Mouse (Mus musculus) adrenal gland, postnatal 14 days (tissue): ENCODE data around the gene Slc4a2. TPM values are rescaled to one million over a fixed set of nuclear protein-coding genes. Genes with fewer than 3 reads are reported as not detected.
A peak's percentile ranks its signal among the peaks of the same experiment; 100 is the strongest.

Experiments
- DNase-seq: peaks from one replicate; pipeline ENCODE4 v3.0.0; 2021; ENCODE audit warnings: mixed read lengths
- total RNA-seq: library from RNA; stranded (reverse); gene quantifications from 2 replicates; pipeline ENCODE4 v1.2.3, GENCODE M21; 2021

Slc4a2 gene
- total RNA-seq, 1 experiment from 2014 or later, result 60.5 TPM

DNA sequence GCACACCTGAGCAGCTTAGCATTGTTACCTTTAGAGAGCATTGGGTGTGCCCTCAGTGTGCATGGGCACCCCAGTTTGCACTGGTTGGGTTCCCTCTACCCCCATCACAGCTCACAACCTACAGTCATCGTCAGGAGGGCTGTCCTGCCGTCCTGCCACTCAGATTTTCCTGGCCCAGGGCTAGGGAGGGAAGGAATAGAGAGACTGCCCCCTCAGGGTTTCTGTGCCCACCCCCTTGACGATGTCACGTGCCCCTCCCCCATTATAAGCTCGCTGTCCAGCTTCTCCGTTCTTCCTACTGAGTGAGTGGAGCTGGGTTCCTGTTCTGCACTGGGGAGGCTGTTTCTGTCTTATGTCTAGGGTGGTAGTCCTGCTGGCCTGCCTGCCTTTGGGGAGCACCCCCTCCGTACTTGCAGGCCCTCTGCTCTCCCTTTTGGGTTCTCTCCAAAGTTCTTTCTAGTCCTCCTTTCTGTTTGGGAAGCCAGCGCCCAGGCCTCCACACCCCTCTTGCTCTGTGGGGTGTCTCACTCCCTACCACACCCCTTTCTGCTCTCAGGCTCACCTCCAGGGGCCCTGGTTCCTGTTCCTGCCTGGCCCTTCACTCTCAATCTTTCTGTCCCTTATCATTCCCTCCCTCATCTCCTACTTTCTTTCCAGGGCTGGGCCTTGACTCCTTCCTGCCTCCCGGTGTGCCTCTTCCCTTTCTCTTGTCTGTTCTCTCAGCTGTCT is 3.1 kb downstream of the Slc4a2 start:
- DNase-seq, result no peak

DNA sequence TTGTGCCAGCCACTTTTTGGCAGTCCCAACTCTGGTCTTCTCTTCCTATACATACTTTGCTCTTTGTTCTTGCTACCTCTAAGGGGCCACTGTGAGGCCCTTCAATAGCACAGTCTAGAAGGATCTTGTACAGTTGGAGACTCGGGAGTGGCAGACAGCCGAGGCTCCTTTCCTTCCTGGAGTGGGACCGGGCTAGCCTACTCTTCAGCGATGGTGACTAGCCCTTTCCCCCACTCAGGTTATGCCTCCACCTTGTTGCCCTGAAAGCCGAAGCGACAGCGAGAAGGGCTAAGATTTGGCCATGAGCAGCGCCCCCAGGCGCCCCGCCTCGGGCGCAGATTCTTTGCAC is 3.6 kb downstream of the Slc4a2 start:
- DNase-seq, result no peak

- peak; percentile 24 for DNase-seq
These were observed 4.4 kb downstream of the Slc4a2 start for GRCm38 (mm10) chr5:24427981-24428402.

DNA sequence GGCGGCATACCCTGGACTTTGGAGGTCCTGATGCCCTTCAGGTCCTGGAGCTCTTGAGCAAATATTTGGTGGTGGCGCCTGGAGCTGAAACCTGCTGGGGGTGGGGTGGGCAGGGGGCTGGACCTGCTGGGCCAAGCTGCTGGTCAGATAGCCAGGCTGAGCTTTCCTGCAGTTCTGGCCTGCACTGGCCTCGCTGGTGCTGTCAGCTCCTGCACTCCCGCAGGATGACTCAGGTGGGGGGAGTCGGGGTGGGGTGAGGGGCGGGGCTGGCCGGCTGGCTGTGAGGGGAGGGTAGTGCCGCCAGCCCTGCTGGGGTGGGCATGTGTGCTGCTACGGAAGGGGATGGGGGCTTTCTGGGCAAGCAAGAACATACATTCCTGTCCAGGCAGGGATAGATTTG is 5.0 kb downstream of the Slc4a2 start:
- DNase-seq, result peak; percentile 68

DNA sequence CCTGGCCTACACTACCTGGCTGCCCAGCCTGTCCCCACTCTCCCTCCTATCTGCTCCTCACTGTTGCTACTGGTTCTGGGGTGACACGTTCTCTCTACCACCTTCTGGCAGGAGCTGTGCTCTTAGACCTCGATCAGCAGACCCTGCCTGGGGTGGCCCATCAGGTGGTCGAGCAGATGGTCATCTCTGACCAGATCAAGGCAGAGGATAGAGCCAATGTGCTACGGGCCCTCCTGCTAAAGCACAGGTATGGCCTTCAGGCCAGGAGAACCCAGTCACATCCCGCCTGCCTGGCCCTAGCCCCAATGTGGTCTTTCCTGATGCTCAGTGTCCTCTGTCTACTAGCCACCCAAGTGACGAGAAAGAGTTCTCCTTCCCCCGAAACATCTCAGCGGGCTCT is 10.4 kb downstream of the Slc4a2 start:
- no peak for DNase-seq

DNA sequence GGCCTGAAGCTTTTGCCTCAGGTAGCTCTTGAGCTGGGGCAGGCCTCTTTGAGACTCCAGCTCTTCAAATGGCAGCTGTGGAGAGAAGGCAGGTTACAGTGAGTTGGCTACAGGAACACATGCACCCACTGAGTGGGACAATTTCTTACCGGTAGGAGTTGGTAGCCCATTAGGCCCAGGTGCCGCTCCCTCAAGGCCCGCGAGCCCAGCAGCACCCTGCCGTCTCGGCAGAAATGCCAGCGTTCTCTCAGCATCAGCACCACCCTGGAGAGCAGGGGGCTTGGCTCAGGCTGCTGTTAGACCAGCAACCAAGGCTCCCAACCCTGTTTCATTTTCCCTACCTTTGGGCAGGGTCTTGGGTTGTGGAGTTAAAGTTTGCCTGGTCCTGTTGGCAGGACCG is 17.6 kb downstream of the Slc4a2 start:
- no peak for DNase-seq

DNA sequence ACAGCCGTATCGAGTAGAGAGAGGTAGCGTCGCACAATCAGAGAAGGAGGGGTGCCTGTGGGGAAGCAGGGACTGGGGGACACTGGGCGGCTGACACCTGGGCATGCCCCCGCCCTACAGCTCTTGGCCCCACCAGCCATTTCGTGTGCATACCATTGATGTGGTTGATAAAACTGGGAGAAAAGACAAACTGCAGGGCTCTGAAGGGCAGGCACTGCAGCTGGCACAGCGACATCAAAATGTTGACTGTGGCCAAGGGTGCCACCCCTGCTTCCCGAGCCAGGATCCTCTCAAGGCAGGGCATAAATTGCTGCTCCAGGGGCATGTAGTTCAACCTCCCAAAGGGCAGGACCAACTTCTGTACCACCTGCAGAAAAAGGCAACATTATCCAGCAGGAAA is 18.4 kb downstream of the Slc4a2 start:
- no peak for DNase-seq

DNA sequence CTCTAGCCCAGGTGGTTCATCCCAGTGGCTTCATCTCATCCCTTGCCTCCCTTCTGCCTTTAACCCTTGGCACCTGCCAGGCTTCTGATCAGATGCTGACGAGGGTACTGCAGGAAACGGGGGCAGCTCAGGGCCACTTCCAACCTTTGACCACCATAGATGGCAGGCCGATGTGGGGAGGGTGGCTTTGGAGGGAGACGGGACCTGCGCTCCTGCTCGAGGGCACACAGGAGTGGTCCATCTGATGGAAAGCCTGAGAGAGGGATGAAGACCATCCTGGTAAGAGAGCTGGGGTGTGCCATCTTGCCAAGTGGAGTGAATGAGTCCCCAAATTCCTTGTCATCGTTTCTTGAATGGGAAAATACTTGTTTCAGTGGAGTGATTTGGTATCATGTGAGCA is 19.6 kb downstream of the Slc4a2 start:
- no peak for DNase-seq

DNA sequence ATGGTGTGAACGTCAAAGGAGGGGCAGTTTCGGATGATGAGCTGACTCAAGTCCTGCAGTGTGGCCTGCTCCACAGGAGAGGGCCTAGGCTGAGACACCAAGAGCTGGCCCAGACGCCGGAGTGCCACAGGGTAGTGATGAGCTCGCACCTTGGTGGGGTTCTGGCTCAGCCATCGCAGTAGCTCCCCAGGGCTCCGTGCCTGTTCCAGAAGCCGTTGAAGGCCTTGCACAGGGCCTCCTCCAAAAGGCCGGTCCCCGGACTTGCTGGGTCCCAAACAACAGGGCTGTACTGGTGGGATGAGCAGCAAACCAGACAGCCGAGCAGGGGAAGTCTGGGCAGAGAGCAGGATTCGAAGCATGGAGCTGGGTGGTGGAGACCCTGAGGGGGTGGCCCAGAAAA is 20.3 kb downstream of the Slc4a2 start:
- DNase-seq, result no peak

GRCm38 (mm10) chr5:24444746-24445427 is 21.2 kb downstream of the Slc4a2 start, which contains the start of gene Fastk:
Gene Fastk, minus strand, starts transcription at chr5:24445287.
- peak; percentile 96 for DNase-seq

DNA sequence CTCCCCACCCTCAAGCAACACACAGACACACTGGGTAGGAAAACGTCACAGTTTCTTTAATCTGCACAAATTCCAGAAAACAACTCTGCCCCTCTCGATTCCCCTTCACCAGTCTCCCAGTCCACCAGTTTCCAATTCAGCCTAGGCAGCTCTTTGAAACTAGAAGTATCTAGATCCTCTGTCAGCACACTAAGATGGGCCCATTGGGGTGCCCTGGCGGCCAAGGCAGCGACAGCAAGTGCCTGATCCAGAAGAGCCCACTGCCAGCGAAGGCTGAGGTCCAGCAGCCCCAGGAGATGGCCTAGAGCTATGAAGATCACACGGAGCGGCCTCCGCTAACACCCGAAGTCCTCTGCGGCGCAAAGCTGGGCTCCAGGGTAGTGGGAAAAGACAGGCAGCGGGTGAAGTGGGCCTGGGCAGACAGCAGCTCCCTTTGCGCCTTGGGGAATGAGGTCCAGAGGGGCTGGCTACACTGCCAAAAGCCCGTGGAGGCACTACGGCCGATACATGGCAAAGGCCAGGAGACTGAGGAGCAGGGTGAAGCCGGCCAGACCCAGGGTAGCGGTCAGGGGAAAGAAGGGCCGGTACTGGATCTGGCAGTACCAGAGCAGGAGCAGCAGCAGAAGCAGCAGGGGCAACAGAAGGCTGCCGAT is 21.9 kb downstream of the Slc4a2 start:
- peak; percentile 47 for DNase-seq

GRCm38 (mm10) chr5:24446630-24447029 is 23.0 kb downstream of the Slc4a2 start:
- DNase-seq, result no peak

DNA sequence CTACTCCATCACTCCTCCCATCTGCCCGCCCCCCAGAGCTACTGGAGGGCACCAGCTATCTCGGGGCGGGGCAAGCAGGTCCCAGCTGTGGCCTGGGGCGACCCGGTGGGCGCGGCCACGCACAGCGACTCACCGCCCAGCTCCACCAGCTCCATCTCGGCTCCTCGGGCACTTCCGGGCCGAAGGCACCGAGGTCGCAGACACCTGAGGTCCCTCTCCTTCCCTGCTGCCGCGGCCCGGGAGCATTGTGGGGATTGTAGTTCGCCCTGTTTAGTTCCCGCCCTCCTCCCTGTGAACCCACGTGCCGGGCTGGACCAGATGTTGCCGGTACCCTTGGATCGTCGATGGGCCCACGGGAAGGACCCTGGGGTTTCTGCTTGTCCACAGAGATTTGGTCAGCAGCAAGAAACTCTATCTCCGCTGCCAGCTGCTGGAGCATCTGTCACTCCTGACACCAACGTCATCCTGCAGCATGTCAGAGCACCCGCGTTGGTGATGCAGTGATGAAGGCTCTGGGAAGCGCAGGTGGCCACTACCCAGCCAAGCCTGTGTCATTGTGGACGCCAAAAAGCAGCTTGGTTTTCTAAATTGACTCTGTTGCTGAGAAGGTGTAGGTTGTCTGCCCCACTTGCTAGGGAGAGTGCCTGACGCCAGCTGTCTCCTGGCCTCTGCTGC is 24.1 kb downstream of the Slc4a2 start, which contains the start of gene Tmub1:
Gene Tmub1 (minus strand): TSS at position 231 of the 675 bp plus-strand sequence.
- DNase-seq, result peak; percentile 90

GRCm38 (mm10) chr5:24451264-24452029 is 27.8 kb downstream of the Slc4a2 start:
- peak; percentile 93 for DNase-seq

GRCm38 (mm10) chr5:24452030-24452690 is 28.5 kb downstream of the Slc4a2 start, which contains the start of gene Agap3:
Gene Agap3, plus strand, starts transcription at chr5:24452177.
- peak; percentile 64 for DNase-seq

DNA sequence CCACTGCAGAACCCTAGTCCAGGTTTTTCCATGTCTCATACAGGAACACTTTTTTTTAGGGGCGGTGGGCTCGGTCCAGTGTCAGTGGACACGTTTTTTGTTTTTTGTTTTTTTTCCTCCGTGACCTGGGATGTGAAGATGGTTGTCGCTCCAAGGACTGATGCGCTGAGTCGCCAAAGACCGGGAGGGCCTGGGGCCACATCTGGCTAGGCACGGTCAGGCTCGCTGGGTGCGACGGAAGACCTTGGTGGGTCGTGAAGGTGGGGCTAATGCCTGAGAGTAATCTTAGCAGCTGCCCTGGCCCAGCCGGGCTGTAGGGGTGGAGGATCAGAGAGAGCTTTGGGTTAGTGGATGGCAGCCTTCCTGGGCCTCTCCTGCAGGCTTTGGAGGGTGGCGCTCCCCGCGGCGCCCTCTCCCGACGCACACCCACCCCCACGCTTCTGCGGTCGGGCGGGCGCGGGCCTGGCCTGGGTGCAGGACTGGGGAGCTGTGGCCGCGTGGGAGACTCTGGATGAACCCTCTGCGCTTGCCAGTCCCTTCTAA is 29.1 kb downstream of the Slc4a2 start:
- peak; percentile 58 for DNase-seq

- DNase-seq, result no peak
These were observed 29.8 kb downstream of the Slc4a2 start for GRCm38 (mm10) chr5:24453283-24453984.

DNA sequence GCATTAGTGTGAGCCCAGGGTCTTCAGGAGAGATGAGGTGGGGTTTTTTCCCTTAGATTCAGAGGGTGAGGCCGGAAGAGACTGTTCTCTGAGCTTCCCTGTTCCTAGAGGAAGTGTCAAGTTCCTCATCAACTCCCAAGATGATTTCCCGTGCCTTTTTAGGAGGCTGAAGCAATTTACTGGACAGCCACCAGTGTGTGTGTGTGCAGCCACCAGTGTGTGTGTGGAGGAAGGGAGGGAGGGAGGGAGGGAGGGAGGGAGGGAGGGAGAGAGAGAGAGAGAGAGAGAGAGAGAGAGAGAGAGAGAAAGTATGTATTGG is 30.3 kb downstream of the Slc4a2 start:
- no peak for DNase-seq

DNA sequence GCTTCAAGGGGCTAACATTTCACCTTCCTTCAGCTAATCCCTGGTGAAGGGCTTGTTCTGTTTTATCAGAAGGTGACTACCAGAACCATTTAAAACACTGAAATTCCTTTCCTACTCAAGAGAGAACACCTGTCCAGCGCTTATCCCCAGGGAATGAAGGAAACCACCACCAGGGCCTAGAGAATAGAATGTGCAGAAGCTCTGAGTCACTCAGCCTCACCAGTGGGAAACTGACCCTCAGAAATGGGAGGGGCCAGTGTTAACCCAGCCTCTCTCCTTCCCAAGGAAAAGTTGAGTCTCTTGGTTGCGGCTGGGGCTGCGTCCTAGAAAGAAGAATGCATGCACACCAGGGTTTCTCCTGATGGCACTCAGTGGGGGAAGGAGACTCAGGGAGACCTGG is 31.4 kb downstream of the Slc4a2 start:
- DNase-seq, result peak; percentile 64

DNA sequence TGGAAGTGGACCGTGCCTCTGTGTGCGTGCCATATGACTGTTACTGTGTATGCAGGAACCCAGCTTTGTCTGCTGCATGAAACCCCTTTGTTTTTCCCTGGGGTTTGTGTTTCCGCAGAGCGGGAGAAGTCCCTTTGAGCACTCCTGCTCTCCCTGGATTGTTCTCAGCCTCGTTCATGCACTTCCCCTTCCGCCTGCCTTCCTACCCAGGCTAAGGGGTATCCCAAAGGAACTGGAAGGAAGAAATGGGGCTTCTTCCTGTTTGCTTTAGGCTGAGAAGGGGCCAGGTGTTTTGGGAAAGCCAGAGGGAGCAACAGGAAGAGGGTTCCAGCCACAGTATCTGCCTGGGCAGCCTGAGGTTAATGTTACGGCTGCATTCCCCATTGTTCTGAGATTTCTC is 32.0 kb downstream of the Slc4a2 start:
- no peak for DNase-seq

DNA sequence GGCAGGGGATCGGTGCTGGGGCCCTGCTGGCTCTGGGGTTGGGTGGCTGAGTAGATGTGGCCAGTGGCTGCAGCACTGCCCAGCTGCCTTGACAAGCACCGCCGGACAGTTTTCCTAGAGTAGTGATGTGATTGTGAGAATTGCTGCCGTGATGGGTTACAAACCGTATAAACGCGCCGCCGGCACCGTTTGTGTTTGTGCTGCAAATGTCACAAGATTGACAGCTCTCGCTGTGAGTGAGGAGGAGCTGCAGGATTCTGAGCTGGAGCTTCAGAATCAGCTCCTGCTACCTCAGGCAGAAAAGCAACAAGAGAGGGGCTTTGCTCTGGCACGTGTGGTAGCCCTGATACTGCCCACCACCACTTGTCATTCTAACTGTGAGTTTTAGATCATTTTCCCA is 43.1 kb downstream of the Slc4a2 start:
- DNase-seq, result no peak
